Mouse (Mus musculus): ENCODE measurements around the gene Tmem81. TPM values are rescaled to one million over a fixed set of nuclear protein-coding genes. Genes with fewer than 3 reads are reported as not detected.

The Tmem81 gene
- polyA plus RNA-seq, 1 experiment from 2014 or later = 1.3 TPM

DNA sequence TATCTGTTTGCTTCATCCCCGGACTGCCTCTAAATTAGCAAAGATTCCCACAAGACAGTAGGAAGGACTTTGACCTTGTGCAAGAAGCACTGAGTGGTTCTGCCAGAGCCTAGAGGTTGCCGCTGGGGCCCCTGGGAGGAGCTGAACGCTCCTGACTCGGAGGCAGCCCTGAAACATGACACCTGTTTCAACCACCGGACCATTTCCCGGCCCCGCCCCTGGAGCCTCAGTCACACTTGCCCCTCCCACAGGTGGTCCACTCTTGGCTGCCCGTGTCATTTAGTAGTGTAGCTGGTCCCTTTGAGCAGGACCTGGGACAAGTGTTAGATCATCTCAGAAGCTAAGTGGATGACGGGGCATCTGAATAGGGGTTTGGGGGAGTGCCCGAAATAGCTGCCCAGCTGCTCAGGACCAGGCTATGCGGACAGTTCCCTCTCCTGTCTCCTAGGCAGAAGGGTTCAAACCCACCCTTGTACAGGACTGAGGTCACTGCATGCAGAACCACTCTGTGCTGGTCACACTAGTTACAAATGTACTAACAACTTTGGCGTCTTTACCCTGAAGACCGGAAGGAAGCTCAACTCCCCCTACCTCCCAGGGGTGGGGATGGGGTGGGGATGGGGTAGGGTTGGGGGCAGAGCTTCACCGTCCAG lies 35.3 kb downstream of the Tmem81 start:
- ATAC-seq = 0 out of 2 replicates have a peak, but pooled peaks have one; percentile 7
- 4% methylated on average over 14 of the region's 14 CpGs for WGBS
- Histone ChIP-seq H3K36me3 (no peaks in the 10 kb centered on the region), H3K9me3 (no peaks in the 10 kb centered on the region), H3K4me3 (replicated peaks) (peak overlapping the region; percentile 52), H3K27ac (no peak overlapping the region; the same call in none of the 2 replicates), H3K27me3 (peaks cover 29% of the 10 kb centered on the region), H3K4me1 (replicated peaks) (peaks cover 72% of the 10 kb centered on the region), H3K4me2 (replicated peaks) (peak overlapping the region; percentile 73), H3K9ac (replicated peaks) (peak overlapping the region; percentile 80)

DNA sequence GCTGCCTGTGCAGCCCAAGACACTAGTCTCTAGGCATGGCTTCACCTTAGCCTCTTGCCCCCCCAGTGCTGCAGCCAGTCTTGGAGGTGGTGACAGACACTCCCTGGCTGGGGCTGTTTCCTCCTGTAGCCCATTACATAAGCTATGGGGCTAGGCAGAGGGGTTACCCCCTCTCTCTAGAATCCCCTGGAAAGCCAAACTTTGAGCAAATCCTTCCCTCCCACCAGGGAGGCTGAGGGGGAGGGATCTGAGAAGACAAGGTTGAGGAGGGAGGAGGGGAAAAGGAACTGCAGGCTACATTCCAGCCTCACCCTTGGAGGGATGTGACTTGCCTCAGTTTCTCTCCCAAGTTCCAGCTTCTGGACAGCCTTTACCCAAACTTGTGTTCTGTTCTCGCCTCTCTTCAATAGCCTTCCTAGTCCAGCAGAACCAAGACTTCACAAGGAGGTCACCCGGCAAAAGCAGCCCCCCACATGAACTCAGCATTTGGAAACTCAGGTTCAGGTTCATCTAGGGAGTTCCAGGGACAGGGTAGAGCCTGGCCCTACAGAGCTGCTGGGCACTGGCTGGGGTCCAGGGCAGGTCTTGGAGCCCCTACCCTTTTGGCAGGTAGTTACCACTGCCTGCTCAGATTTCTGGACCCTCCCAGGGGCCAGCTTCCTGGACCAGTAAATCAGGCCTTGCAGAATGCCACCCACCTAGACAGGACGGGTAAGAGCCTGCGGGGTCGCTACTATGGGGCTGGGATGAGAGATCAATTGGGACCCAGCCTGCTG lies 36.0 kb downstream of the Tmem81 start:
- Histone ChIP-seq H3K4me3 (replicated peaks) (peak overlapping the region; percentile 52), H3K36me3 (no peaks in the 10 kb centered on the region), H3K4me1 (replicated peaks) (peaks cover 72% of the 10 kb centered on the region), H3K9me3 (no peaks in the 10 kb centered on the region), H3K27ac (peak overlapping the region; percentile 90), H3K4me2 (replicated peaks) (peak overlapping the region; percentile 73), H3K27me3 (peaks cover 29% of the 10 kb centered on the region), H3K9ac (replicated peaks) (peak overlapping the region; percentile 80)
- ATAC-seq = peak; percentile 41
- 16% methylated on average over 5 of the region's 5 CpGs for WGBS

DNA sequence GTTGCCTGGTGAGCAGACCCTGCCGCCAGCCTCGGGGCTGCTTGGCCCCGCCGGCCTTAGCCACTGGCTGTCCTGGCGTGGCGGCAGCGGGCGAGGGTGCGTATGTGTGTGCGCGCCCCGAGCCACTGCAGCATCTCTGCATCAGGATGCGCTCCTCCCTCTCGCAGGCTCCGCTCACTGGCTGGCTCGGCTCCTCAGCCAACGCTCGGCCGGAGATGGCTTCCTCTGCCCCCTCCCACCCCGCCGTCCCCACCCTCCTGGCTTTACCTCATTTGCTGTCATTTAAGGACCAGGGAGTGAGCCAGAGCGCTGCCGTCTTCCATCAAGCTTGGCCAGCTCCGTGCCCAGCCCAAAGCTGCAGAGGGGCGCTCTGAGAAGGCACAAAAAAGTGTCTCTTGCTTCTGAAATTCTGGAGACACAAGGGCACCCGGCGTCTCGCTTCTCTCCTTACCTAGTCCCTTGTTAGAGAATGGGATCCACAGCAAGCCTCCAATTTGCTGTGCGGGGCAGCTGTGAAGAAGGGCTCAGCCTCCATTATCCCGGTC lies 36.8 kb downstream of the Tmem81 start, which contains the start of gene Cntn2:
Gene Cntn2 (minus strand): TSS at position 495 of the 545 bp plus-strand sequence.
- peak within 1 kb of the TSS; percentile 90 for H3K27ac ChIP-seq
- H3K4me2 ChIP-seq (replicated peaks) = peak within 1 kb of the TSS; percentile 73
- peak within 1 kb of the TSS; percentile 80 for H3K9ac ChIP-seq (replicated peaks)
- H3K36me3 ChIP-seq = no peaks in the 10 kb centered on the region
- ATAC-seq = peak; percentile 91
- peaks cover 29% of the 10 kb centered on the region for H3K27me3 ChIP-seq
- no peaks in the 10 kb centered on the region for H3K9me3 ChIP-seq
- 1% methylated on average over 30 of the region's 30 CpGs for WGBS
- peaks cover 65% of the 10 kb centered on the region for H3K4me1 ChIP-seq (replicated peaks)
- peak within 1 kb of the TSS; percentile 52 for H3K4me3 ChIP-seq (replicated peaks)

DNA sequence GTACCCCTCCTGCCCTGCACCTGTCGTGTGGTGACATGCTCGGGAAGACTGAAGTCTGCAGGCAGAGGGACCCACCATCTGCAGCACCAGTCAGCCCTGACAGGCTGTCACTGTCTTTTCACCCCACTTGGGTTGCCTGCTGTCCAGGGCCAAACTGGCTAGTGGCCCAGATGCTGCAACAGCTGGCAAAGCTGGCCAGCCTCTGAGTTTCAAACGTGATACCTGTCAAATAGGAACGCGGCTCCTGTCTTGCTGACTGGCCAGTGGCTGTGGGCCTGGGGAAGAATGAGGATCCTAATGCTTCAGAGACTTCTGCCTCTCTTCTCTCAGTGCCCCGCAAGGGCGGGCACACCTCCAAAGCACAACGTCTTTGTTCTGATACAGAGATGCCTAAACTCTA lies 37.8 kb downstream of the Tmem81 start:
- WGBS = 78% methylated on average over 8 of the region's 8 CpGs
- no peak for ATAC-seq
- Histone ChIP-seq H3K36me3 (no peaks in the 10 kb centered on the region), H3K4me2 (replicated peaks) (peak overlapping the region; percentile 73; the same call in 1 of the 2 replicates), H3K4me3 (replicated peaks) (no peak overlapping the region), H3K27me3 (peaks cover 29% of the 10 kb centered on the region), H3K9me3 (no peaks in the 10 kb centered on the region), H3K27ac (0 out of 2 replicates have a peak overlapping the region, but pooled peaks have one; percentile 7), H3K9ac (replicated peaks) (no peak overlapping the region), H3K4me1 (replicated peaks) (peaks cover 63% of the 10 kb centered on the region)

DNA sequence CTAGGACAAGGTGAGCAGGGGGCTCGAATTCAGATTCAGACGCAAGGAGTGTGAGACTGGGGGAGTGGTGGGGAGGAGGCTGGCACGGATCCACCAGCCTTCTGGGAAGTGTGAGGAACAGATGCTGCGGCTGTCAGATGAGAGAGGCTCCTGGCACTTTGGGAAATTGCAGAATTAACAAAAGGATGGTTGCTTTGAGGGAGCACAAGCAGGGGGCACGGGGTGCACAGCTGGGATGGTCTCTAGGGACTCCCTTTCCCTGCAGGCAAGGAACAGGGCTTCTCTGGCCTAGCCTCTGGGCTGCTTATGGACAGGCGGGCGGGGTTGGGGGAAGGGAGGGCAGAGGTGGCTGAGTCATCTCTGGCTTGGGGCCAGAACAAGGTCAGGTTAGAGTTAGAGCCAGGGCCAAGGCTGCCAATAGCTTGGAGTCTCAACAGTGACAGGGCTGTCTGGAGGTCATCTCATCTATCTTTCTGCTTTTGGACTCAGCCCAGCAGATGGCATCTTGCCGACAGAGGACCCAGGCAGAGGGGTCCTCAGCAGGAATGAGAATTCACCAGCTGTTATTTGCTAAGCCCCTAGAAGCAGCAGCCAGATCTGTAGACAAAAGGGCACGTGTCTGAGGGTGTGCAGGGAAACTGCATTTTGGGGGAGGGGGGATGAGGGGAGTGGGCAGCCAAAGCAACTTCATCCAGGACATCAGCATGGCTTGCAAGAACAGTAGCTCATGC lies 52.0 kb downstream of the Tmem81 start:
- Histone ChIP-seq H3K4me3 (replicated peaks) (no peak overlapping the region), H3K36me3 (no peaks in the 10 kb centered on the region), H3K9ac (replicated peaks) (no peak overlapping the region), H3K4me1 (replicated peaks) (peaks cover 58% of the 10 kb centered on the region), H3K27me3 (no peaks in the 10 kb centered on the region), H3K9me3 (no peaks in the 10 kb centered on the region), H3K27ac (peak overlapping the region; percentile 79), H3K4me2 (replicated peaks) (no peak overlapping the region)
- ATAC-seq = peak; percentile 69
- WGBS = 25% methylated on average over 9 of the region's 9 CpGs

Other genes with a start within 250 kb of the Tmem81 start
- gene Klhdc8a, start 207.6 kb upstream of the Tmem81 start, polyA plus RNA-seq (2015; fragmentation: Nextera tagmentation; extraction: Ambion mirVana) = 6.3 and 6.7 TPM in 2 replicates
- 53.5 and 56.3 TPM in 2 replicates for gene Nuak2, start 190.1 kb upstream of the Tmem81 start, polyA plus RNA-seq (2015; fragmentation: Nextera tagmentation; extraction: Ambion mirVana)
- 21.0 and 26.1 TPM in 2 replicates for gene Tmcc2, start 114.9 kb upstream of the Tmem81 start, polyA plus RNA-seq (2015; fragmentation: Nextera tagmentation; extraction: Ambion mirVana)
- 10.9 and 12.9 TPM in 2 replicates for gene Dstyk, start 88.7 kb upstream of the Tmem81 start, polyA plus RNA-seq (2015; fragmentation: Nextera tagmentation; extraction: Ambion mirVana)
- gene Rbbp5, start 28.9 kb upstream of the Tmem81 start, polyA plus RNA-seq (2015; fragmentation: Nextera tagmentation; extraction: Ambion mirVana) = 52.9 and 55.1 TPM in 2 replicates
- gene Cntn2, start 37.0 kb downstream of the Tmem81 start, polyA plus RNA-seq (2015; fragmentation: Nextera tagmentation; extraction: Ambion mirVana) = 63.2 and 90.2 TPM in 2 replicates
- 39.2 and 50.3 TPM in 2 replicates for gene Nfasc, start 235.6 kb downstream of the Tmem81 start, polyA plus RNA-seq (2015; fragmentation: Nextera tagmentation; extraction: Ambion mirVana)